Mouse (Mus musculus) ovary, adult 2 months (tissue): Measurements from ENCODE around the gene Tmem132e. TPM values are rescaled to one million over a fixed set of nuclear protein-coding genes. Genes with fewer than 3 reads are reported as not detected.

Source experiments
- polyA plus RNA-seq: library from polyadenylated mRNA; depleted of rRNA; stranded (reverse); fragments of >200 nt; gene quantifications from 2 replicates; pipeline ENCODE4 v1.2.3, GENCODE M21; 2012; rRNA removed

Tmem132e gene
- 6.7 and 9.7 TPM in 2 replicates for polyA plus RNA-seq

GRCm38 (mm10) chr11:82388371-82389313, at the start of gene Tmem132e:
TSS of gene Tmem132e (plus strand) at chr11:82388900.

Other genes starting within 250 kb of the Tmem132e start
- not detected in 2 replicates for gene Ccl1, start 83.2 kb upstream of the Tmem132e start, polyA plus RNA-seq